Mouse (Mus musculus) CH12.LX (cell line): ENCODE measurements around the gene Tsc22d4. TPM values are rescaled to one million over a fixed set of nuclear protein-coding genes. Genes with fewer than 3 reads are reported as not detected.

Experiments
- DNase-seq: peaks from one replicate; pipeline ENCODE4 v3.0.0-alpha.2; 2013; ENCODE audit errors: extremely low read depth
- H3K27ac ChIP-seq: 2 replicates; pipeline ENCODE4 v1.5.1; 2012; ENCODE audit warnings: low read depth, mild to moderate bottlenecking, control low read depth, moderate library complexity; ENCODE audit not compliant: insufficient read depth
- H3K27me3 ChIP-seq: replicated peaks from 2 replicates; pipeline ENCODE3; 2012; ENCODE audit warnings: inconsistent platforms
- H3K36me3 ChIP-seq, 2 experiments: replicated peaks in 1 of 2; 2 replicates each; pipeline versions ENCODE3 to v1.6.1; 2012; ENCODE audit warnings: inconsistent platforms in 1 of 2, low read length in 1 of 2, mild to moderate bottlenecking in 1 of 2, mixed read lengths in 1 of 2, moderate library complexity in 1 of 2; ENCODE audit not compliant: control insufficient read depth in 1 of 2, insufficient read depth in 1 of 2
- H3K4me1 ChIP-seq, 2 experiments: 2 replicates each; pipeline ENCODE4 v1.6.1; 2012; ENCODE audit warnings: inconsistent platforms in 1 of 2, moderate library complexity in 1 of 2; ENCODE audit not compliant: insufficient read depth in 2 of 2, control insufficient read depth in 1 of 2
- H3K4me2 ChIP-seq: 2 replicates; pipeline ENCODE4 v1.6.1; 2012; ENCODE audit warnings: low read depth, mild to moderate bottlenecking, control low read depth; ENCODE audit not compliant: poor library complexity, insufficient read depth, severe bottlenecking
- H3K4me3 ChIP-seq, 3 experiments: fragments of 150-350 bp in 1 of 3; sonication (generic) in 1 of 3; replicated peaks in 1 of 3; 2 replicates each; pipeline versions ENCODE3 to v1.5.1; 2011 to 2012; ENCODE audit warnings: low read depth in 2 of 3, low read length in 2 of 3, mild to moderate bottlenecking in 2 of 3, moderate library complexity in 2 of 3, control low read depth in 1 of 3, improper control_type of control experiment in 1 of 3, inconsistent platforms in 1 of 3, mixed read lengths in 1 of 3; ENCODE audit not compliant: poor library complexity in 1 of 3
- H3K79me2 ChIP-seq: replicated peaks from 2 replicates; pipeline ENCODE4 v1.6.1; 2012; ENCODE audit warnings: mild to moderate bottlenecking, moderate library complexity; ENCODE audit not compliant: control insufficient read depth, poor library complexity, insufficient read depth, severe bottlenecking; ENCODE audit errors: extremely low read depth
- H3K9ac ChIP-seq: 2 replicates; pipeline ENCODE4 v1.6.1; 2012; ENCODE audit warnings: low read depth, mild to moderate bottlenecking, control low read depth, moderate library complexity; ENCODE audit not compliant: insufficient read depth
- H3K9me3 ChIP-seq: replicated peaks from 2 replicates; pipeline ENCODE3; 2012; ENCODE audit warnings: low read length, inconsistent platforms, mixed read lengths
- BHLHE40 ChIP-seq: IDR thresholded peaks from 2 replicates; pipeline ENCODE4 v1.6.1; 2011; ENCODE audit warnings: mild to moderate bottlenecking, low read depth, low read length, improper control_type of control experiment
- EP300 ChIP-seq: IDR thresholded peaks from 2 replicates; pipeline ENCODE4 v1.6.1; 2011; ENCODE audit warnings: low read length, improper control_type of control experiment
- IRF4 ChIP-seq: IDR thresholded peaks from 2 replicates; pipeline ENCODE4 v1.6.1; 2014; ENCODE audit warnings: low read depth, mild to moderate bottlenecking, inconsistent platforms, low read length, improper control_type of control experiment
- JUND ChIP-seq: conservative IDR thresholded peaks from 2 replicates; pipeline ENCODE4 v1.6.1; 2011; ENCODE audit warnings: low read depth, low read length, improper control_type of control experiment
- KAT2A ChIP-seq: IDR thresholded peaks from 2 replicates; pipeline ENCODE4 v1.6.1; 2012; ENCODE audit warnings: low read length, improper control_type of control experiment, inconsistent platforms; ENCODE audit not compliant: insufficient replicate concordance
- MAFK ChIP-seq: IDR thresholded peaks from 2 replicates; pipeline ENCODE4 v1.6.1; 2011; ENCODE audit warnings: low read length, improper control_type of control experiment; ENCODE audit not compliant: insufficient replicate concordance
- MAX ChIP-seq: IDR thresholded peaks from 2 replicates; pipeline ENCODE4 v1.6.1; 2011; ENCODE audit warnings: low read length, improper control_type of control experiment
- RAD21 ChIP-seq: IDR thresholded peaks from 2 replicates; pipeline ENCODE4 v1.6.1; 2011; ENCODE audit warnings: low read depth, mild to moderate bottlenecking, low read length, improper control_type of control experiment, moderate library complexity
- RCOR1 ChIP-seq: conservative IDR thresholded peaks from 2 replicates; pipeline ENCODE4 v1.6.1; 2012; ENCODE audit warnings: low read depth, mild to moderate bottlenecking, inconsistent platforms, low read length, improper control_type of control experiment
- SIN3A ChIP-seq: IDR thresholded peaks from 2 replicates; pipeline ENCODE4 v1.6.1; 2012; ENCODE audit warnings: low read length, improper control_type of control experiment, inconsistent platforms
- SMC3 ChIP-seq: IDR thresholded peaks from 2 replicates; pipeline ENCODE4 v1.6.1; 2011; ENCODE audit warnings: low read depth, low read length, improper control_type of control experiment
- TCF12 ChIP-seq: IDR thresholded peaks from 2 replicates; pipeline ENCODE4 v1.6.1; 2014; ENCODE audit warnings: low read depth, mild to moderate bottlenecking, inconsistent platforms, low read length, improper control_type of control experiment
- USF2 ChIP-seq: conservative IDR thresholded peaks from 2 replicates; pipeline ENCODE4 v1.6.1; 2011; ENCODE audit warnings: low read depth, low read length, improper control_type of control experiment
- ZMIZ1 ChIP-seq: IDR thresholded peaks from 2 replicates; pipeline ENCODE4 v1.6.1; 2012; ENCODE audit warnings: low read depth, mild to moderate bottlenecking, inconsistent platforms, low read length, improper control_type of control experiment
- dilution Hi-C: fragments of 300-500 bp; cut with MboI; formaldehyde crosslinking; loops from 2 replicates; pipeline ENCODE4 v1.14.3; 2020; ENCODE audit warnings: low sequenced_read_pairs; ENCODE audit not compliant: extremely low pct_unique_long_range_greater_than_20kb, extremely low pct_ligation_motif_present
- in situ Hi-C: fragments of 300-500 bp; cut with MboI; formaldehyde crosslinking; loops from 3 replicates; pipeline ENCODE4 v1.14.3; 2019; ENCODE audit warnings: low sequenced_read_pairs, low pct_ligation_motif_present, low pct_unique_long_range_greater_than_20kb, mixed read lengths
- polyA plus RNA-seq: library from polyadenylated mRNA; unstranded; fragments of >175 nt; gene quantifications from 2 replicates; pipeline ENCODE4 v1.2.1, GENCODE M21; 2012; ENCODE audit warnings: low read depth; ENCODE audit not compliant: insufficient read length
- total RNA-seq, 2 experiments: library from RNA; depleted of rRNA; stranded (reverse); fragments of 300-350 nt in 1 of 2; fragments of >200 nt in 1 of 2; gene quantifications; 2 replicates each; pipeline ENCODE4 v1.2.3; 2012 to 2014

Gene Tsc22d4
- total and polyA plus RNA-seq, 3 experiments: 28.2 to 103 (median 39.9) TPM

DNA sequence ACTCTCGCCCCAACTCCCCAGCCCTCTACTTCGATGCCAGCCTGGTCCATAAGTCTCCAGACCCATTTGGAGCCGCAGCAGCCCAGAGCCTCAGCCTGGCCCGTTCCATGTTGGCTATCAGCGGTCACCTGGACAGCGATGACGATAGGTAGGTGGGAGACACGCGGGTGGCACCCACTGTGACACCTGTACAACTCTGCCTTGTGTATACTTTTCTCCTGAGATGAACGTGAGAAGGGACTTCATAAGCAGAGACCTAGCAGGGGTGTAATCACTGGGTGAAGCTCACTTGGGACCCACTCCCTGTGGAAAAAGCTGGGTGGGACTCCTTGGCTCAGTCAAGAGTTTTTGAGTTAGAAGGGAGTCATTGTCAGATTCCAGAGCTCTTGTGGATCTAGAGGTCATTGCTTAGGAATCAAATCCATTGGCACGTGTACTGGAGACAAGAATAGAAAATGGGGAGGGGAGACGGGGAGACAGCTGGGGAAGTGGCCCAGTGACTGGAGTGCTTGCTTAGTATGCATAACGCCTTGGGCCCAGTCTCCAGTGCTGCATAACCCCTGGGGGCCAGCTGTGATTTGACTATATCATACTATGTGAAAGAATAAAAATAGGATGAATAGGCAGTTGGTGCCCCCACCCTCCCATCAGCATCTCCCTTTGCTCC, 5.8 kb downstream of the Tsc22d4 start:
- H3K4me1 ChIP-seq: peaks cover 6 to 31% of the 10 kb centered on the region in 2 experiments
- peaks cover 34% of the 10 kb centered on the region for H3K79me2 ChIP-seq
- no peaks in the 10 kb centered on the region for H3K27me3 ChIP-seq
- no peak overlapping the region for H3K9ac ChIP-seq
- H3K36me3 ChIP-seq: peaks cover 47 to 65% of the 10 kb centered on the region in 2 experiments
- no peak overlapping the region for H3K4me3 ChIP-seq
- H3K4me2 ChIP-seq: no peak overlapping the region
- H3K9me3 ChIP-seq: no peaks in the 10 kb centered on the region
- no peak overlapping the region for H3K27ac ChIP-seq
- dilution Hi-C loops: no loop called here
- TF ChIP-seq IRF4: no peak
- TF ChIP-seq TCF12: no peak
- no peak for TF ChIP-seq SMC3
- no peak for TF ChIP-seq JUND
- no peak for TF ChIP-seq ZMIZ1
- no peak for TF ChIP-seq MAX
- no peak for DNase-seq
- in situ Hi-C loops: loop anchor here (25.0 kb wide), 1 partner anchor 239 kb away; the partner anchor contains the start of genes Gigyf1 and Pop7

DNA sequence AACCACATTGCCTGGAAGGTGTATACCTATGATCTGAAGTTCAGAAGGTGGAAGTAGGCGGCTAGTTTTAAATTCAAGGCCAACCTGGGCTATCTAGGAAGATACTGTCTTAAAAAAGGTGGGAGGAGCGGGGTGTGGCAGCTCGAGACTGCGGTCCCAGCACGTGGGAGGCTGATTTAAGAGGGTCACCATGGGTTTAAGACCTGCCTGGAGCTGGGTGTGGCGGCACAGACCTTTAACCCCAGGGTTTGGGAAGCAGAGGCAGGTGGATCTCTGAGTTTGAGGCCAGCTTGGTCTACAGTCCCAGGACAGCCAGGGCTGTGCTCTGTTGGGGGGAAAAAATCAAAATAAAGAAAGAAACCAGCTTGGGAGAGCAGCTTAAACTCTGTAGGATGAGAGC, 6.5 kb downstream of the Tsc22d4 start:
- Histone ChIP-seq H3K4me3 (no peak overlapping the region), H3K79me2 (peaks cover 28% of the 10 kb centered on the region), H3K4me1 (peaks cover 6 to 33% of the 10 kb centered on the region in 2 experiments)
- in situ Hi-C loops: loop anchor here (25.0 kb wide), 1 partner anchor 240 kb away; the partner anchor contains the start of genes Gigyf1 and Pop7
- no peak for TF ChIP-seq KAT2A
- no peak for TF ChIP-seq USF2
- TF ChIP-seq RCOR1: no peak
- TF ChIP-seq SIN3A: no peak
- TF ChIP-seq RAD21: no peak
- TF ChIP-seq EP300: no peak
- TF ChIP-seq JUND: no peak
- TF ChIP-seq MAFK: no peak
- TF ChIP-seq BHLHE40: no peak
- TF ChIP-seq, all 38 proteins: peak for 0
- H3K27ac ChIP-seq: no peak overlapping the region
- no peaks in the 10 kb centered on the region for H3K27me3 ChIP-seq
- no peak overlapping the region for H3K4me2 ChIP-seq
- H3K9me3 ChIP-seq: no peaks in the 10 kb centered on the region
- dilution Hi-C loops: no loop called here
- DNase-seq: no peak
- no peak overlapping the region for H3K9ac ChIP-seq
- peaks cover 53 to 72% of the 10 kb centered on the region in 2 experiments for H3K36me3 ChIP-seq
